Mouse (Mus musculus) CH12.LX (cell line): ENCODE data around the gene Bhlhe40. TPM values are rescaled to one million over a fixed set of nuclear protein-coding genes. Genes with fewer than 3 reads are reported as not detected.

Source experiments
- DNase-seq: peaks from one replicate; pipeline ENCODE4 v3.0.0-alpha.2; 2013; ENCODE audit errors: extremely low read depth
- H3K27ac ChIP-seq: 2 replicates; pipeline ENCODE4 v1.5.1; 2012; ENCODE audit warnings: low read depth, mild to moderate bottlenecking, control low read depth, moderate library complexity; ENCODE audit not compliant: insufficient read depth
- H3K27me3 ChIP-seq: replicated peaks from 2 replicates; pipeline ENCODE3; 2012; ENCODE audit warnings: inconsistent platforms
- H3K36me3 ChIP-seq, 2 experiments: replicated peaks in 1 of 2; 2 replicates each; pipeline versions ENCODE3 to v1.6.1; 2012; ENCODE audit warnings: inconsistent platforms in 1 of 2, low read length in 1 of 2, mild to moderate bottlenecking in 1 of 2, mixed read lengths in 1 of 2, moderate library complexity in 1 of 2; ENCODE audit not compliant: control insufficient read depth in 1 of 2, insufficient read depth in 1 of 2
- H3K4me1 ChIP-seq, 2 experiments: 2 replicates each; pipeline ENCODE4 v1.6.1; 2012; ENCODE audit warnings: inconsistent platforms in 1 of 2, moderate library complexity in 1 of 2; ENCODE audit not compliant: insufficient read depth in 2 of 2, control insufficient read depth in 1 of 2
- H3K4me2 ChIP-seq: 2 replicates; pipeline ENCODE4 v1.6.1; 2012; ENCODE audit warnings: low read depth, mild to moderate bottlenecking, control low read depth; ENCODE audit not compliant: poor library complexity, insufficient read depth, severe bottlenecking
- H3K4me3 ChIP-seq, 3 experiments: fragments of 150-350 bp in 1 of 3; sonication (generic) in 1 of 3; replicated peaks in 1 of 3; 2 replicates each; pipeline versions ENCODE3 to v1.5.1; 2011 to 2012; ENCODE audit warnings: low read depth in 2 of 3, low read length in 2 of 3, mild to moderate bottlenecking in 2 of 3, moderate library complexity in 2 of 3, control low read depth in 1 of 3, improper control_type of control experiment in 1 of 3, inconsistent platforms in 1 of 3, mixed read lengths in 1 of 3; ENCODE audit not compliant: poor library complexity in 1 of 3
- H3K79me2 ChIP-seq: replicated peaks from 2 replicates; pipeline ENCODE4 v1.6.1; 2012; ENCODE audit warnings: mild to moderate bottlenecking, moderate library complexity; ENCODE audit not compliant: control insufficient read depth, poor library complexity, insufficient read depth, severe bottlenecking; ENCODE audit errors: extremely low read depth
- H3K9ac ChIP-seq: 2 replicates; pipeline ENCODE4 v1.6.1; 2012; ENCODE audit warnings: low read depth, mild to moderate bottlenecking, control low read depth, moderate library complexity; ENCODE audit not compliant: insufficient read depth
- H3K9me3 ChIP-seq: replicated peaks from 2 replicates; pipeline ENCODE3; 2012; ENCODE audit warnings: low read length, inconsistent platforms, mixed read lengths
- BHLHE40 ChIP-seq: IDR thresholded peaks from 2 replicates; pipeline ENCODE4 v1.6.1; 2011; ENCODE audit warnings: mild to moderate bottlenecking, low read depth, low read length, improper control_type of control experiment
- CHD1 ChIP-seq: IDR thresholded peaks from 2 replicates; pipeline ENCODE4 v1.6.1; 2012; ENCODE audit warnings: low read depth, low read length, improper control_type of control experiment, inconsistent platforms
- ELF1 ChIP-seq: IDR thresholded peaks from 2 replicates; pipeline ENCODE4 v1.6.1; 2014; ENCODE audit warnings: low read depth, mild to moderate bottlenecking, inconsistent platforms, low read length, improper control_type of control experiment
- EP300 ChIP-seq: IDR thresholded peaks from 2 replicates; pipeline ENCODE4 v1.6.1; 2011; ENCODE audit warnings: low read length, improper control_type of control experiment
- ETS1 ChIP-seq: conservative IDR thresholded peaks from 2 replicates; pipeline ENCODE4 v1.6.1; 2012; ENCODE audit warnings: low read depth, mild to moderate bottlenecking, inconsistent platforms, low read length, improper control_type of control experiment, moderate library complexity
- GABPA ChIP-seq: IDR thresholded peaks from 2 replicates; pipeline ENCODE4 v1.6.1; 2012; ENCODE audit warnings: low read depth, low read length, improper control_type of control experiment, inconsistent platforms; ENCODE audit not compliant: insufficient replicate concordance
- HCFC1 ChIP-seq: IDR thresholded peaks from 2 replicates; pipeline ENCODE4 v1.6.1; 2012; ENCODE audit warnings: low read depth, mild to moderate bottlenecking, inconsistent platforms, low read length, improper control_type of control experiment
- IRF4 ChIP-seq: IDR thresholded peaks from 2 replicates; pipeline ENCODE4 v1.6.1; 2014; ENCODE audit warnings: low read depth, mild to moderate bottlenecking, inconsistent platforms, low read length, improper control_type of control experiment
- JUN ChIP-seq: IDR thresholded peaks from 2 replicates; pipeline ENCODE4 v1.6.1; 2011; ENCODE audit warnings: low read depth, mild to moderate bottlenecking, low read length, improper control_type of control experiment, moderate library complexity; ENCODE audit not compliant: insufficient read depth
- JUND ChIP-seq: conservative IDR thresholded peaks from 2 replicates; pipeline ENCODE4 v1.6.1; 2011; ENCODE audit warnings: low read depth, low read length, improper control_type of control experiment
- KAT2A ChIP-seq: IDR thresholded peaks from 2 replicates; pipeline ENCODE4 v1.6.1; 2012; ENCODE audit warnings: low read length, improper control_type of control experiment, inconsistent platforms; ENCODE audit not compliant: insufficient replicate concordance
- MAX ChIP-seq: IDR thresholded peaks from 2 replicates; pipeline ENCODE4 v1.6.1; 2011; ENCODE audit warnings: low read length, improper control_type of control experiment
- MAZ ChIP-seq: IDR thresholded peaks from 2 replicates; pipeline ENCODE4 v1.6.1; 2012; ENCODE audit warnings: low read depth, mild to moderate bottlenecking, inconsistent platforms, low read length, improper control_type of control experiment, moderate library complexity
- MEF2A ChIP-seq: IDR thresholded peaks from 2 replicates; pipeline ENCODE4 v1.6.1; 2014; ENCODE audit warnings: low read depth, mild to moderate bottlenecking, inconsistent platforms, low read length, improper control_type of control experiment, borderline replicate concordance
- MXI1 ChIP-seq: IDR thresholded peaks from 2 replicates; pipeline ENCODE4 v1.6.1; 2011; ENCODE audit warnings: mild to moderate bottlenecking, low read depth, low read length, improper control_type of control experiment
- MYC ChIP-seq: IDR thresholded peaks from 2 replicates; pipeline ENCODE4 v1.6.1; 2011; ENCODE audit warnings: low read depth, mild to moderate bottlenecking, improper control_type of control experiment, low read length
- NELFE ChIP-seq: IDR thresholded peaks from 2 replicates; pipeline ENCODE4 v1.6.1; 2011; ENCODE audit warnings: low read depth, low read length, improper control_type of control experiment
- NRF1 ChIP-seq: IDR thresholded peaks from 2 replicates; pipeline ENCODE4 v1.6.1; 2014; ENCODE audit warnings: low read depth, mild to moderate bottlenecking, inconsistent platforms, low read length, improper control_type of control experiment, moderate library complexity
- PAX5 ChIP-seq: IDR thresholded peaks from 2 replicates; pipeline ENCODE4 v1.6.1; 2012; ENCODE audit warnings: low read length, inconsistent platforms, mixed read lengths
- POLR2A ChIP-seq: IDR thresholded peaks from 2 replicates; pipeline ENCODE4 v1.6.1; 2011; ENCODE audit warnings: low read depth, mild to moderate bottlenecking, improper control_type of control experiment, low read length
- POLR2AphosphoS2 ChIP-seq: IDR thresholded peaks from 2 replicates; pipeline ENCODE4 v1.6.1; 2011; ENCODE audit warnings: low read depth, low read length, improper control_type of control experiment
- RAD21 ChIP-seq: IDR thresholded peaks from 2 replicates; pipeline ENCODE4 v1.6.1; 2011; ENCODE audit warnings: low read depth, mild to moderate bottlenecking, low read length, improper control_type of control experiment, moderate library complexity
- RCOR1 ChIP-seq: conservative IDR thresholded peaks from 2 replicates; pipeline ENCODE4 v1.6.1; 2012; ENCODE audit warnings: low read depth, mild to moderate bottlenecking, inconsistent platforms, low read length, improper control_type of control experiment
- SIN3A ChIP-seq: IDR thresholded peaks from 2 replicates; pipeline ENCODE4 v1.6.1; 2012; ENCODE audit warnings: low read length, improper control_type of control experiment, inconsistent platforms
- SMC3 ChIP-seq: IDR thresholded peaks from 2 replicates; pipeline ENCODE4 v1.6.1; 2011; ENCODE audit warnings: low read depth, low read length, improper control_type of control experiment
- TBP ChIP-seq: conservative IDR thresholded peaks from 2 replicates; pipeline ENCODE4 v1.6.1; 2011; ENCODE audit warnings: low read depth, low read length, improper control_type of control experiment
- TCF12 ChIP-seq: IDR thresholded peaks from 2 replicates; pipeline ENCODE4 v1.6.1; 2014; ENCODE audit warnings: low read depth, mild to moderate bottlenecking, inconsistent platforms, low read length, improper control_type of control experiment
- UBTF ChIP-seq: IDR thresholded peaks from 2 replicates; pipeline ENCODE4 v1.6.1; 2012; ENCODE audit warnings: low read depth, mild to moderate bottlenecking, inconsistent platforms, low read length, improper control_type of control experiment, moderate library complexity
- USF2 ChIP-seq: conservative IDR thresholded peaks from 2 replicates; pipeline ENCODE4 v1.6.1; 2011; ENCODE audit warnings: low read depth, low read length, improper control_type of control experiment
- ZKSCAN1 ChIP-seq: IDR thresholded peaks from 2 replicates; pipeline ENCODE4 v1.6.1; 2012; ENCODE audit warnings: low read depth, inconsistent platforms, low read length, improper control_type of control experiment, borderline replicate concordance
- ZNF384 ChIP-seq: IDR thresholded peaks from 2 replicates; pipeline ENCODE4 v1.6.1; 2012; ENCODE audit warnings: low read depth, low read length, improper control_type of control experiment, inconsistent platforms
- dilution Hi-C: fragments of 300-500 bp; cut with MboI; formaldehyde crosslinking; loops from 2 replicates; pipeline ENCODE4 v1.14.3; 2020; ENCODE audit warnings: low sequenced_read_pairs; ENCODE audit not compliant: extremely low pct_unique_long_range_greater_than_20kb, extremely low pct_ligation_motif_present
- in situ Hi-C: fragments of 300-500 bp; cut with MboI; formaldehyde crosslinking; loops from 3 replicates; pipeline ENCODE4 v1.14.3; 2019; ENCODE audit warnings: low sequenced_read_pairs, low pct_ligation_motif_present, low pct_unique_long_range_greater_than_20kb, mixed read lengths
- polyA plus RNA-seq: library from polyadenylated mRNA; unstranded; fragments of >175 nt; gene quantifications from 2 replicates; pipeline ENCODE4 v1.2.1, GENCODE M21; 2012; ENCODE audit warnings: low read depth; ENCODE audit not compliant: insufficient read length
- total RNA-seq, 2 experiments: library from RNA; depleted of rRNA; stranded (reverse); fragments of 300-350 nt in 1 of 2; fragments of >200 nt in 1 of 2; gene quantifications; 2 replicates each; pipeline ENCODE4 v1.2.3; 2012 to 2014

Gene Bhlhe40
- total and polyA plus RNA-seq, 3 experiments: 55.4 to 130 (median 117) TPM

GRCm38 (mm10) chr6:108703085-108703484, 42.7 kb downstream of the Bhlhe40 start:
- Histone ChIP-seq H3K4me2 (peak overlapping the region; percentile 76), H3K9me3 (no peaks in the 10 kb centered on the region), H3K9ac (no peak overlapping the region; the same call in 1 of the 2 replicates), H3K27ac (peak overlapping the region; percentile 94), H3K27me3 (no peaks in the 10 kb centered on the region), H3K36me3 (no peaks in the 10 kb centered on the region), H3K79me2 (no peaks in the 10 kb centered on the region), H3K4me1 (peaks cover 44 to 94% of the 10 kb centered on the region in 2 experiments), H3K4me3 (no peak overlapping the region)
- TF ChIP-seq NRF1: no peak
- no peak for TF ChIP-seq USF2
- TF ChIP-seq GABPA: no peak
- TF ChIP-seq PAX5: no peak
- peak; percentile 61 for TF ChIP-seq EP300
- TF ChIP-seq HCFC1: no peak
- TF ChIP-seq NELFE: no peak
- no peak for TF ChIP-seq MEF2A
- TF ChIP-seq POLR2AphosphoS2: no peak
- TF ChIP-seq JUN: no peak
- no peak for TF ChIP-seq ZKSCAN1
- TF ChIP-seq RCOR1: no peak
- no peak; the same call in 1 of the 2 replicates for TF ChIP-seq BHLHE40
- TF ChIP-seq MAZ: no peak
- no peak for TF ChIP-seq RAD21
- no peak for TF ChIP-seq SMC3
- TF ChIP-seq CHD1: peak; percentile 81
- no peak; the same call in 1 of the 2 replicates for TF ChIP-seq IRF4
- TF ChIP-seq JUND: peak; percentile 56; the same call in 1 of the 2 replicates
- no peak for TF ChIP-seq TCF12
- dilution Hi-C loops: no loop called here
- in situ Hi-C loops: loop anchor here (5.0 kb wide), 1 partner anchor 36 kb away; no protein-coding TSS in a partner anchor
- no peak for DNase-seq

- peak overlapping the region; percentile 84 for H3K9ac ChIP-seq
- peak; percentile 76 for DNase-seq
- in situ Hi-C loops (loop anchor here (5.0 kb wide), 1 partner anchor 37 kb away; no protein-coding TSS in a partner anchor), dilution Hi-C loops (no loop called here)
- H3K4me2 ChIP-seq: peak overlapping the region; percentile 72
- peak overlapping the region; percentile 1 to 48 (median 8) for H3K4me3 ChIP-seq
- no peaks in the 10 kb centered on the region for H3K9me3 ChIP-seq
- peaks cover 38 to 92% of the 10 kb centered on the region in 2 experiments for H3K4me1 ChIP-seq
- no peaks in the 10 kb centered on the region for H3K79me2 ChIP-seq
- peak overlapping the region; percentile 86 for H3K27ac ChIP-seq
- no peaks in the 10 kb centered on the region for H3K36me3 ChIP-seq
- no peaks in the 10 kb centered on the region for H3K27me3 ChIP-seq
- TF ChIP-seq TCF12 (peak; percentile 64; the same call in 1 of the 2 replicates), TBP (peak; percentile 73), MYC (peak; percentile 46; the same call in 1 of the 2 replicates), ELF1 (peak; percentile 30; the same call in 1 of the 2 replicates), MAX (peak; percentile 69), UBTF (0 out of 2 replicates have a peak, but pooled peaks have one; percentile 70), ZNF384 (no peak), MEF2A (peak; percentile 70), KAT2A (0 out of 2 replicates have a peak, but pooled peaks have one; percentile 26), MXI1 (peak; percentile 46; the same call in 1 of the 2 replicates), POLR2A (peak; percentile 28; the same call in 1 of the 2 replicates), JUND (no peak), IRF4 (peak; percentile 5; the same call in 1 of the 2 replicates), PAX5 (no peak), JUN (no peak), CHD1 (peak; percentile 36; the same call in 1 of the 2 replicates), SIN3A (peak; percentile 70), ETS1 (peak; percentile 68)
Measured at GRCm38 (mm10) chr6:108704316-108705080, 44.1 kb downstream of the Bhlhe40 start.
